Comparison of ENCODE assay signal across 8 mouse cellular contexts in the genomic region with DNA sequence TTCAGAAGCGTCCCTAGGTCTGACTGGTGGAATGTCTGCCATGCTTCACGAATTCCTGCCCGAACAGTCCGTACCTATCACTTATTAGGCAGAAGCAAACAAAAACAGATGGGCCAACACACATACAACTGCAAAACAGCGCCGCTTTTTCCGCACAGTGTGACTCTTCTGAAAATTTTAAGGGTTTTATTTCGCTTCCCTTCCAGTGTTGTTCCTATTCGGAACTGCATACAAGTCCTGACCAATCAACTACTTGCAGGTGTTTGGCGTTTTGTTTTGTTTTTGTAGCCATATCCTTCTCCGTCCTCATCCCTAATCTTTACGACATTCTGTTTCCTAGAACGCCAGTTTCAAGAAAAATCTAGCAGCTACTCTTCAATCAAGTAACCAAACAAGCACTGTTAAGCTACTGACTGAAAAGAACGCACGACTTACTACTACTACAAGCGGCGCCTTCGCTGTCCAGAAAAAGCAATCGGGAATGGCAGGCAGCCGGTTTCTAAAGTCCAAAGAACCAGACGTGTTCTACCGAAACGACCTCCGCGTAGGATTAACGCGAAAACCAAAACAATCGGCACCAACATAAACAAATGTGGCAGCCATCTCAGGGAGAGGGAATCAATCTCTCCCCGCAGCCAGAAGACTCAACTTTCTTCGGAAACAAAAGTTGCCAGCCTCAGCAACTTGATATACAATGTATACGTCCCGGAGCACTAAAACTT. TPM values are rescaled to one million over a fixed set of nuclear protein-coding genes. Genes with fewer than 3 reads are reported as not detected.
DNase-seq lines count a peak whose midpoint lies in the region; ATAC-seq and TF ChIP-seq lines count a peak whose summit lies in the region.

No protein-coding gene starts in this region.

- peaks cover 4% of the 10 kb centered on the region for H3K36me3 ChIP-seq in G1E (replicated peaks)
- no peaks in the 10 kb centered on the region for H3K36me3 ChIP-seq in neural tube, embryonic 14.5 days (ENCODE audit: control insufficient read depth, insufficient read depth, low read length)

- peaks cover 14% of the 10 kb centered on the region for H3K27me3 ChIP-seq in G1E (ENCODE audit: insufficient read depth, low read length)
- no peaks in the 10 kb centered on the region; the same call in 1 of the 2 replicates for H3K27me3 ChIP-seq in neural tube, embryonic 14.5 days (ENCODE audit: control insufficient read depth, insufficient read depth, low read length)

- no peaks in the 10 kb centered on the region for H3K9me3 ChIP-seq in G1E (replicated peaks)
- H3K9me3 ChIP-seq in neural tube, embryonic 14.5 days (ENCODE audit: control insufficient read depth, low read length), result no peaks in the 10 kb centered on the region

- H3K4me3 ChIP-seq in G1E (ENCODE audit: low read depth, low read length), result peak overlapping the region; percentile 85
- H3K4me3 ChIP-seq in neural tube, embryonic 14.5 days (ENCODE audit: low read depth, low read length), result peak overlapping the region; percentile 55

- DNase-seq in 3134 (ENCODE audit: extremely low read depth, insufficient read length, low spot score) (peak; percentile 27), G1E (ENCODE audit: low spot score) (peak; percentile 13)
- DNase-seq in kidney, adult 18-20 months, result peak; percentile 68
- peak; percentile 32 to 40 for DNase-seq in lung, adult 18-20 months
- DNase-seq in urinary bladder, postnatal 14 days (ENCODE audit: low spot score), result peak; percentile 18

- under 1% methylated on average over 32 of the region's 32 CpGs for WGBS in neural tube, embryonic 14.5 days

- TF ChIP-seq CTCF in G1E (IDR thresholded peaks at IDR 0.05; ENCODE audit: low read depth, low read length), result no peak

- no peak for ATAC-seq in G1E (ENCODE audit: extremely low read depth, insufficient number of reproducible peaks, low FRiP score, poor library complexity, severe bottlenecking)
- ATAC-seq in common myeloid progenitor, adult 5-6 weeks (replicated peaks; ENCODE audit: low read depth, poor library complexity, severe bottlenecking), result peak; percentile 27
- ATAC-seq in granulocyte monocyte progenitor cell, adult 5-6 weeks (replicated peaks; ENCODE audit: poor library complexity, severe bottlenecking), result peak; percentile 28
- ATAC-seq in neural tube, embryonic 14.5 days (ENCODE audit: low read depth), result no peak

- H3K27ac ChIP-seq in neural tube, embryonic 14.5 days (ENCODE audit: low read depth, low read length), result peak overlapping the region; percentile 100

- peak overlapping the region; percentile 99 for H3K9ac ChIP-seq in neural tube, embryonic 14.5 days (replicated peaks; ENCODE audit: low read depth, low read length)

- peaks cover 19% of the 10 kb centered on the region for H3K4me1 ChIP-seq in G1E (ENCODE audit: insufficient read depth, low read depth, low read length)
- H3K4me1 ChIP-seq in neural tube, embryonic 14.5 days (ENCODE audit: control insufficient read depth, insufficient read depth, low read length), result peaks cover 23% of the 10 kb centered on the region; the same call in 1 of the 2 replicates

- H3K4me2 ChIP-seq in neural tube, embryonic 14.5 days (ENCODE audit: low read depth, low read length), result peak overlapping the region; percentile 91

RNA-seq across cellular contexts. Expression of gene Erbin, which starts 0.9 kb away (rescaled TPM):
- 135 and 156 TPM in 2 replicates for total RNA-seq in G1E (2014; fragmentation: Nextera tagmentation)
- 123 and 142 TPM in 2 replicates for total RNA-seq in G1E (2017)
- 7.9 and 9.8 TPM in 2 replicates for polyA plus RNA-seq in G1E (2012)
- 143 and 174 TPM in 2 replicates for total RNA-seq in common myeloid progenitor, adult 5-6 weeks (2017)
- total RNA-seq in granulocyte monocyte progenitor cell, adult 5-6 weeks (2014; fragmentation: Nextera tagmentation), result 63.9 and 67.0 TPM in 2 replicates
- 83.1 and 89.0 TPM in 2 replicates for total RNA-seq in granulocyte monocyte progenitor cell, adult 5-6 weeks (2017)
- polyA plus RNA-seq in neural tube, embryonic 14.5 days (2014; fragmentation: Nextera tagmentation; extraction: Ambion mirVana), result 14.5 and 16.9 TPM in 2 replicates

Comparison
In these comparisons a context has a peak if more than half of its experiments do, and no peak if none do; other contexts are left out.
1. DNase-seq: peak in every context shown above with its lines; median percentile 68 in kidney, adult 18-20 months; 36 in lung, adult 18-20 months; 27 in 3134; 18 in urinary bladder, postnatal 14 days; 13 in G1E.
2. ATAC-seq: peak in common myeloid progenitor, adult 5-6 weeks (single experiment) and granulocyte monocyte progenitor cell, adult 5-6 weeks (single experiment); none in G1E (single experiment) and neural tube, embryonic 14.5 days (single experiment).